Mouse (Mus musculus) embryonic facial prominence, embryonic 11.5 days (tissue): ENCODE data around the gene Gm20547. TPM values are rescaled to one million over a fixed set of nuclear protein-coding genes. Genes with fewer than 3 reads are reported as not detected.
"Not testable (repeated sequence)": the region's sequence is repeated elsewhere in the genome, so short reads cannot be mapped to it uniquely, and the experiment has no call there.

Experiments used
- ATAC-seq: fragments of 200-750 bp; cut with Nextera tagmentation; replicated peaks from 2 replicates; pipeline ENCODE4 v1.8.0; 2017; ENCODE audit warnings: low read depth; ENCODE audit not compliant: insufficient number of reproducible peaks, low FRiP score, low TSS enrichment
- DNase-seq: peaks from one replicate; pipeline ENCODE4 v3.0.0-alpha.2; 2015; ENCODE audit warnings: low spot score
- H3K27ac ChIP-seq: fragments of 300-500 bp; sonication (generic); replicated peaks from 2 replicates; pipeline ENCODE4 v1.5.1; 2014; ENCODE audit warnings: mild to moderate bottlenecking, low read depth, low read length, control low read depth
- H3K27me3 ChIP-seq: fragments of 300-500 bp; sonication (generic); 2 replicates; pipeline ENCODE4 v1.6.1; 2014; ENCODE audit warnings: mild to moderate bottlenecking, low read length, moderate library complexity, mixed read lengths; ENCODE audit not compliant: control insufficient read depth, insufficient read depth
- H3K36me3 ChIP-seq: fragments of 300-500 bp; sonication (generic); replicated peaks from 2 replicates; pipeline ENCODE4 v1.6.1; 2014; ENCODE audit warnings: low read depth, mild to moderate bottlenecking, low read length, moderate library complexity, mixed read lengths; ENCODE audit not compliant: control insufficient read depth, insufficient read depth
- H3K4me1 ChIP-seq: fragments of 300-500 bp; sonication (generic); 2 replicates; pipeline ENCODE4 v1.6.1; 2014; ENCODE audit warnings: low read length, mixed read lengths; ENCODE audit not compliant: control insufficient read depth, insufficient read depth
- H3K4me2 ChIP-seq: fragments of 300-500 bp; sonication (generic); 2 replicates; pipeline ENCODE4 v1.6.1; 2014; ENCODE audit warnings: low read depth, mild to moderate bottlenecking, control low read depth, low read length, moderate library complexity
- H3K4me3 ChIP-seq: fragments of 300-500 bp; sonication (generic); 2 replicates; pipeline ENCODE4 v1.5.1; 2014; ENCODE audit warnings: low read depth, low read length, control low read depth
- H3K9ac ChIP-seq: fragments of 300-500 bp; sonication (generic); replicated peaks from 2 replicates; pipeline ENCODE4 v1.6.1; 2014; ENCODE audit warnings: mild to moderate bottlenecking, control low read depth, low read length
- H3K9me3 ChIP-seq: fragments of 300-500 bp; sonication (generic); replicated peaks from 2 replicates; pipeline ENCODE4 v1.6.1; 2016; ENCODE audit warnings: mild to moderate bottlenecking, low read length, inconsistent platforms, mixed read lengths; ENCODE audit not compliant: control insufficient read depth
- WGBS: fragments of 180-500 bp; shearing (Covaris S2); extraction: QIAGEN DNeasy Blood & Tissue Kit; methylation state at CpG from one replicate; pipeline ENCODE4 v1.1.7; 2014; 5-methylcytosine and 5-hydroxymethylcytosine counted together
- polyA plus RNA-seq: library from polyadenylated mRNA; unstranded; fragments of >200 nt; fragmentation: Nextera tagmentation; extraction: Ambion mirVana; gene quantifications from 2 replicates; pipeline ENCODE4 v1.2.1, GENCODE M21; 2014

Gm20547 gene
- polyA plus RNA-seq, 1 experiment from 2014 or later: not detected

DNA sequence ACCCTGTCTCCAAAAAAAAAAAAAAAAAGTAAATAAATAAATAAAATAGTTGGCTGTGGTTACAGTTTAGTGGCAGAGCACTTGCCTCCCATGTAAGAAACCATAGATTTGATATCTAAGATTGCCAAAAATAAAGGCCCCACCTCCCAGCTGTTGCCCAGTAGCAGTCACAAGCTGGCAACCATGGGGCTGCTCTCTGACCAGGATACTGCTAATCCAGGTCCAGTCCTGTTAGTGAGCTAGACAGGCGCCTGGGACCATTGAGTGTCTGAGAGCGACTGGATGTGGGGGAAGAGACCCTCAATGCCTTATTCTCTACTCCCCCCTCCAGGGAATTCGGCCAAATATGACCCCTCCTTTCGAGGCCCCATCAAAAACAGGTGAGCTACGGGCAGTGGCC is 34.5 kb upstream of the Gm20547 start:
- Histone ChIP-seq H3K4me3 (no peak overlapping the region), H3K4me1 (0 out of 2 replicates have a peak, but pooled peaks cover 2% of the 10 kb centered on the region), H3K27ac (no peak overlapping the region), H3K27me3 (no peaks in the 10 kb centered on the region), H3K9ac (no peak overlapping the region), H3K4me2 (no peak overlapping the region), H3K36me3 (peaks cover 6% of the 10 kb centered on the region), H3K9me3 (no peaks in the 10 kb centered on the region)
- ATAC-seq: no peak
- WGBS: 84% methylated on average over 5 of the region's 5 CpGs
- DNase-seq: no peak

DNA sequence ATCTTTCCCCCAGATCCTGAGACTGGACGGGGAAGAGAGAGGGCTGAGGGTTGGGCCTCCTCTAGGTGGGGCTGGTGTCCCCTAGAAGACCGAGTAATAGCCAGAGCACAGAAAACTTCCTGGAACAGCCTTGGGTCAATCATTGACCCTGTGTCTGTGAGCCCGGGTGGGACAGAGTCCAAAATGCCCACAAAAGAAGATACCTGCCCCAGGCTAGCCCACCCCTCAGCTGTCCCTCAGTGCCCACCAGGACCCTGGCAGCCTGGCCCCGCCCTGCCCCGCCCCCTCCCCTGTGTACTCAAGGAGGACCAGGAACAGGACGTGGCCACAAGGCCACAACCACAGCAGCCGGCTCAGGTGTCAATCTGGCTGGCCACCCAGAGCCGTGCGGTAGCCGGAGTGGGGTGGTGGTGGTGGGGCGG is 33.6 kb upstream of the Gm20547 start:
- Histone ChIP-seq H3K27me3 (no peaks in the 10 kb centered on the region), H3K9me3 (no peaks in the 10 kb centered on the region), H3K36me3 (peaks cover 6% of the 10 kb centered on the region), H3K4me1 (0 out of 2 replicates have a peak, but pooled peaks cover 2% of the 10 kb centered on the region), H3K9ac (no peak overlapping the region), H3K4me2 (no peak overlapping the region), H3K4me3 (no peak overlapping the region), H3K27ac (no peak overlapping the region)
- WGBS: 16% methylated on average over 11 of the region's 11 CpGs
- DNase-seq (peak; percentile 42), ATAC-seq (no peak)

DNA sequence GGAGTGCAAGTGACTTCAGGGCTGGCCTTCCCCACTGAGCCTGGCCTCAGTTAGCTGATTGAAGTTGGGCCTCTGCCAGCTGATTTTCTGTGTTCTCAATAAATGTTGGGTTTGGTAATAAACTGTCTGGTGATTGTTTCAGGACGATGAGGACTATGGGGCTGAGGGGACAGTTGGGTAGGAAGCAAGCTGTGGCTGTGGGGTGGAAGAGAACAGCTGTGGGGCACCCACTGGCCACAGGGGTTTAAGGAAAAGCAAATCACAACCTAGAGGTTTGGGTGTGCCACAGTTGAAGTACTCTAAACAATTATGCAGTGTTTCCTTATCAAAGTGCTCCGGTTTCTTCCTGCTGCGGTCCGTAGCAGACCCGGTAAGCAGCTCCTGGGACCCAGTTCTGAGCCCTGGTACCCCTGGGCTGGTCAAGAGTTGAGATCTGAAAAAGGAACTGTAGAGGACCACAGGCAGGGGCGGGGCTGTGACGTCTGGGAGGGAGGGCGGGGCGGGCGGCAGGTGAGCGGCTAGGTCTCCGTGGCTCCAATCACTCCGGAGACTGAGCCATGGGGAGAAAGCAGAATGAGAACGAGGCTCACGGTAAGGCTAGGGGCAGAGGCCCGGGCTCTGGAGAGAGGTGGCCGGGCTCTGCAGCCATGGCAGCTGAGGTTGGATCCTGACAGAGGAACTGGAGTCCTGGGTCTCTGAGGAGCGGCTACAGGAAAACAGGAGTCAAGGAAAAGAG is 32.3 kb upstream of the Gm20547 start, which contains the start of gene Slc44a4:
Slc44a4 (plus strand) TSS at position 537 of the 736 bp plus-strand sequence.
- no peak within 1 kb of the TSS for H3K4me3 ChIP-seq

DNA sequence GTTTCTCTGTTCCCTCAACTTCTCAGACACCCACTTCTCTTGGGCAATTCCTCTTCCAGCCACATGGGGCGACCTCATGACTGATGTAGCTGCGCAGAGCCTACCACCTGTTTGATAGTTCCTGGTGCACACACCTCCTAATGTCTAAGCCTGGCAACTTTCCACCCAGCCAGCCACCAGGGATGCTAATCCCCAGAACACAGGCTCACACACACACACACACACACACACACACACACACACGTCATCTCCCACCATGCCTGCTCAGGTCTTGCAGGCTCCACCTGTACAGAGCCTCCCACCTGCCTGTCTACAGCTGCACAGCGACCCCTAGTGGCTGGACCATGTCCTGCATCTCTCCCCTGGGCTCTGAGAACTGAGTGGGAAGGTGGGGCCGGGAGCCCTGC is 30.1 kb upstream of the Gm20547 start:
- H3K4me2 ChIP-seq: no peak overlapping the region
- ATAC-seq: peak; percentile 37; the same call in 1 of the 2 replicates
- H3K27me3 ChIP-seq: no peaks in the 10 kb centered on the region
- peak; percentile 72 for DNase-seq
- 53% methylated on average over 5 of the region's 5 CpGs for WGBS
- H3K36me3 ChIP-seq: peaks cover 19% of the 10 kb centered on the region
- H3K4me3 ChIP-seq: no peak overlapping the region
- H3K9me3 ChIP-seq: no peaks in the 10 kb centered on the region
- H3K9ac ChIP-seq: no peak overlapping the region
- 0 out of 2 replicates have a peak, but pooled peaks cover 2% of the 10 kb centered on the region for H3K4me1 ChIP-seq
- H3K27ac ChIP-seq: no peak overlapping the region

More for the DNA sequence above, 32.3 kb upstream of the Gm20547 start, which contains the start of gene Slc44a4:
- DNase-seq: no peak
- Histone ChIP-seq H3K9me3 (no peaks in the 10 kb centered on the region), H3K27me3 (no peaks in the 10 kb centered on the region), H3K4me2 (no peak within 1 kb of the TSS), H3K27ac (no peak within 1 kb of the TSS), H3K36me3 (peaks cover 6% of the 10 kb centered on the region), H3K4me1 (0 out of 2 replicates have a peak, but pooled peaks cover 2% of the 10 kb centered on the region), H3K9ac (no peak within 1 kb of the TSS; the same call in 1 of the 2 replicates)
- WGBS: 38% methylated on average over 18 of the region's 18 CpGs
- ATAC-seq: no peak

DNA sequence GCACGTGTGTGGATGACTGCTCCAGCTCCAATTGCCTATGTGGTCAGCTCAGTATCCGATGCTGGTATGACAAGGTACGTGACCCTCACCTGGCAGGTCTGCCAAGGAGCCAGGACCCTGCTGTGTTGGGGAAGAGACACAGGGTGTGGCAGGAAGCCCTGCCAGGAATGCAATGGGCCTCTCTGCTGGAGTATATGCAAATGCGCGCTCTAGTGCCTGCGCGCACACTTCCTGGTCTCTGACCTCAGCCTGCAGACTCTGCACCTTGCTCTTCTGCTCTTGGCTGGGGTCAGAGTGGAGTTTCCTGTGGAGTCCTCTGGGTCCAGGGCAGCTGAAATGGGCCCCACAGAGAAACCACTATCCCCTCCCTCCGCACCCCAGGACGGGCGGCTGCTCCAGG is 29.1 kb upstream of the Gm20547 start:
- WGBS: 85% methylated on average over 10 of the region's 10 CpGs
- no peak overlapping the region for H3K4me2 ChIP-seq
- H3K9me3 ChIP-seq: no peaks in the 10 kb centered on the region
- H3K4me3 ChIP-seq: no peak overlapping the region
- ATAC-seq: no peak
- no peaks in the 10 kb centered on the region for H3K27me3 ChIP-seq
- H3K9ac ChIP-seq: no peak overlapping the region
- H3K27ac ChIP-seq: no peak overlapping the region
- 0 out of 2 replicates have a peak, but pooled peaks cover 2% of the 10 kb centered on the region for H3K4me1 ChIP-seq
- no peak for DNase-seq
- H3K36me3 ChIP-seq: peaks cover 29% of the 10 kb centered on the region

DNA sequence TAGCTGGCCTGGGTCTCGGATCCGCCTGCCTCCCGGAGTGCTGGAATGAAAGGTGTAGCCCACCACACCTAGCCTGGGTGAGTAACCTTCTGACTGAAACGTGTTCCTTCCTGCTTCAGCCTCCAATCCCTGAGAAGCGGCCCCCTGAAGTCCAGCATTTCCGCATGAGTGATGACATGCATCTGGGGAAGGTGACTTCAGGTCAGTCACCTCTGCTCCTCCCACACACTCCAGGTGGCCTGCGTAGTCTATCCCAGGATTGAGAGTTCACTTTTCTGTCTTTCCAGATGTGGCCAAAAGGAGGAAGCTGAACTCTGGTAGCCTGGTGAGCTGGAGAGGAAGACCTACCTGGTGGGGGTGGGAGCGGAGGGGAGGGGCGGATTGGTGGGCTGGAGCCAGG is 21.1 kb upstream of the Gm20547 start:
- no peak overlapping the region for H3K9ac ChIP-seq
- 90% methylated on average over 9 of the region's 9 CpGs for WGBS
- DNase-seq: no peak
- ATAC-seq: no peak
- H3K36me3 ChIP-seq: peaks cover 30% of the 10 kb centered on the region
- no peaks in the 10 kb centered on the region for H3K27me3 ChIP-seq
- no peaks in the 10 kb centered on the region for H3K4me1 ChIP-seq
- H3K9me3 ChIP-seq: no peaks in the 10 kb centered on the region
- no peak overlapping the region for H3K27ac ChIP-seq
- H3K4me2 ChIP-seq: no peak overlapping the region
- no peak overlapping the region for H3K4me3 ChIP-seq

DNA sequence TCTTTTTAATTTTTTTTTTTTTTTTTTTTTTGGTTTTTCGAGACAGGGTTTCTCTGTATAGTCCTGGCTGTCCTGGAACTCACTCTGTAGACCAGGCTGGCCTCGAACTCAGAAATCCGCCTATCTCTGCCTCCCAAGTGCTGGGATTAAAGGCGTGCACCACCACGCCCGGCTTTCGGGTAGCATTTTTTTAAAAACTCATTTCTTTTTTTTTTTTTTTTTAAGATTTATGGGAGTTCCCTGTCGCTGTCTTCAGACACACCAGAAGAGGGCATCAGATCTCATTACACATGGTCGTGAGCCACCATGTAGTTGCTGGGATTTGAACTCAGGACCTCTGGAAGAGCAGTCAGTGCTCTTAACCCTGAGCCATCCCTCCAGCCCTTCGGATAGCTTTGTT is 20.1 kb upstream of the Gm20547 start:
- H3K4me2 ChIP-seq, H3K27me3 ChIP-seq, H3K4me3 ChIP-seq, H3K9ac ChIP-seq, DNase-seq, H3K9me3 ChIP-seq, H3K27ac ChIP-seq, ATAC-seq, H3K4me1 ChIP-seq: not testable (repeated sequence)
- peaks cover 23% of the 10 kb centered on the region for H3K36me3 ChIP-seq
- WGBS: 94% methylated on average over 9 of the region's 10 CpGs

DNA sequence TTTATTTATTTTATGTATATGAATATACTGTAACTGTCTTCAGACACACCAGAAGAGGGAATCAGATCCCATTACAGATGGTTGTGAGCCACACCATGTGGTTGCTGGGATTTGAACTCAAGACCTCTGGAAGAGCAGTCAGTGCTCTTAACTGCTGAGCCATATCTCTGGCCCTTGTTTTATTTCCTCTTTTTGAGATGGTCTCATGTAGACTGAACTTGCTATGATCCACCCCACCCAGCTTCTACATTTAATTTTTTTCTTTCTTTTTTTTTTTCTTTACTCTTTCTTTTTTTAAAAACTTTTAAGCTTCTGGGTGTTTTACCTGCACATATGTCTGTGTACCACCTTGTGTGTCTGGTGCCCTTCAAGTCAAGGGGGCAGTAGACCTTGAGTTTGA is 19.0 kb upstream of the Gm20547 start:
- H3K4me2 ChIP-seq, H3K27me3 ChIP-seq: not testable (repeated sequence)
- peaks cover 16% of the 10 kb centered on the region for H3K36me3 ChIP-seq

More for the DNA sequence above, 19.0 kb upstream of the Gm20547 start:
- H3K4me3 ChIP-seq, DNase-seq, H3K27ac ChIP-seq, H3K9me3 ChIP-seq, ATAC-seq, H3K4me1 ChIP-seq, H3K9ac ChIP-seq: not testable (repeated sequence)
